Mouse (Mus musculus) cortical plate, adult 2 months (tissue): Measurements from ENCODE around the gene Dnmt3a. TPM values are rescaled to one million over a fixed set of nuclear protein-coding genes. Genes with fewer than 3 reads are reported as not detected.

Source experiments
- H3K27ac ChIP-seq: fragments of 200-500 bp; 2 replicates; pipeline ENCODE4 v1.5.1; 2012; ENCODE audit warnings: low read length, control low read depth, inconsistent platforms; ENCODE audit not compliant: insufficient read depth
- H3K4me1 ChIP-seq: fragments of 200-500 bp; 2 replicates; pipeline ENCODE4 v1.6.1; 2011; ENCODE audit warnings: low read length; ENCODE audit not compliant: control insufficient read depth, insufficient read depth
- H3K4me3 ChIP-seq: fragments of 200-500 bp; 2 replicates; pipeline ENCODE4 v1.5.1; 2011; ENCODE audit warnings: mild to moderate bottlenecking, low read length, control low read depth; ENCODE audit not compliant: insufficient read depth
- CTCF ChIP-seq: fragments of 200-500 bp; IDR thresholded peaks from 2 replicates; pipeline ENCODE4 v1.5.1; 2011; ENCODE audit warnings: mild to moderate bottlenecking, control low read depth, low read length; ENCODE audit not compliant: insufficient read depth; ENCODE audit errors: extremely low read depth
- POLR2A ChIP-seq: fragments of 200-500 bp; IDR thresholded peaks from 2 replicates; pipeline ENCODE4 v1.6.1; 2011; ENCODE audit warnings: mild to moderate bottlenecking, low read length, control low read depth; ENCODE audit not compliant: insufficient read depth; ENCODE audit errors: extremely low read depth
- polyA plus RNA-seq: library from polyadenylated mRNA; depleted of rRNA; stranded (reverse); fragments of >200 nt; gene quantifications from 2 replicates; pipeline ENCODE4 v1.2.3, GENCODE M21; 2012

Gene Dnmt3a
- polyA plus RNA-seq, 1 experiment = 38.3 TPM

DNA sequence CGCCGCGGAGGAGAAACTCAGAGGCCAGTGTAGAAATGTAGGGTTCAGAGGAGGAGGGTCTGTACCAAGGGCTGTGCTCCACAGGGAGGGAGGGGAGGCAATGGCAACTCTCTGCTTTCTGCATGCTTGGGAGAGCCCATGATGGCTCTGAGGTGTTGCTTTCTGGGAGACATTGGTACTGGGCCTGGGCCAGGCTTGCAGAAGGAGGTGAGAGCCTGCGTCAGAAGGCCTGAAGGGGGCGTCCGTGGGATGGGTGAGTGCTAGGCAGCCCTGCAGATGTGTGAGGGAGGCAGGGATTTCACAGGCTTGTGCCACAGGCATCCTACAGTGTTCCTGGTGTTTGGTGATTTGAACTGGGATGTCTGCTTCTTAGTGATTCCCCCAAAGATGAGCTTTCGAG, 11.2 kb downstream of the Dnmt3a start:
- H3K27ac ChIP-seq = peak overlapping the region; percentile 6; the same call in 1 of the 2 replicates
- no peak overlapping the region for H3K4me3 ChIP-seq
- no peak for TF ChIP-seq POLR2A
- no peak for TF ChIP-seq CTCF
- peaks cover 23% of the 10 kb centered on the region for H3K4me1 ChIP-seq

DNA sequence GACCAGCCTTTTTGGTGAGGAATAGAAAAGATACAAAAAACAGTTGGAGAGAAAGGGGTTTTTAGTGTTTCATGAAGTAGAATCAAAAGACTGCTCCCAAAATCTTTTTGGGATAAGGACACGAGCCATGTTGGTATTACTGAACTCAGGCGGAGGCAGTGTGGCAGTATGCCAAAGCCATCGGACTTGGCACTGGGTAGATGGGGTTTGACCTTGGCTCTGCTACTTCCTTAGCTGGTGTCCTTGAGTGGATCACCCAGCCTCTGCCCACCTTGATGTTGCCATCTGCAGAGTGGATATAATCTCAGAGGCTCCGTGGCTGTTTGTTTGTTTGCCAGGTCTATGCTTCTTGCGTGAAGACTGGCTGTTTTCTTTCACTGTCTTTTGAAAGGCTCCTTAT, 11.8 kb downstream of the Dnmt3a start:
- TF ChIP-seq POLR2A (no peak), CTCF (no peak)
- H3K27ac ChIP-seq = peak overlapping the region; percentile 38; the same call in 1 of the 2 replicates
- peaks cover 23% of the 10 kb centered on the region for H3K4me1 ChIP-seq
- no peak overlapping the region for H3K4me3 ChIP-seq

DNA sequence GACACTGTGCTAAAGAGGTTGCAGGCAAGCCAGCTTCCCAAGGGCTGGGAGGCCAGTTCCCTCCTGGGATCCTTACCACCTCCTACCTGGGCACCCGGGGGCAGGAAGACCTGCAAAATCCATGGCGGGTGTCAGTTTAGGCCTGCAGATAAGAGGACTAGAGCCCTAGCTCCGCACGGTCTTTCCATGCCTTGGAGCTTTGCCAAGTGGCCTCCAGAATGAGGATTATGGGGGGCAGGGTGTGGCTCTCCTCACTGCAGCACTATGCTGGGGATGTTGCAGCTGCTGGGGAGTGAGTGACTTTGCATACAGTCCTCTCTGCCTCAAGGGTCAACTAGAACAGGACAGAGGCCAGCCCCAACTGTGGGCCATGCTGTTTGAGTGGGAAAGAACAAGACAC, 14.1 kb downstream of the Dnmt3a start:
- Histone ChIP-seq H3K4me3 (no peak overlapping the region), H3K4me1 (peaks cover 32% of the 10 kb centered on the region), H3K27ac (no peak overlapping the region)
- TF ChIP-seq CTCF = no peak
- no peak for TF ChIP-seq POLR2A

DNA sequence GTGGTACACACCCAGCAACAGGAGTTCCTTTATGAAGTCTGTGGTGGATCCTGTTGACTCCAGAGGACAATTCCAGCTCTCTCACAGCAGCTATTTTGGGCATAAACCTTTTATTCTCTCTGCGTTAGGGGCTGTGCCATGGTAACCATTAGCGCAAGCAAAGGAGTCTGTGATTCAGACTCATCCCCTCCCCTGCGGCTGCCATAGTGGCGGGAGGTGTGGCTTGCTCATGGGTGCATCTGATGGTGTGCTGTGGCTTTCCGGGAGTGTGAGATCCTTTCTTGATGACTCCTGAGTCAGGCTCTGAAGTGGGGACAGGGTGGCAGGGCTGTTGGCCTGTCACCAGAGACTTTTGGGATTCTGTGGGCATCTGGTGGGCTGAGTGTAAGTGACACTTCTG, 17.6 kb downstream of the Dnmt3a start:
- Histone ChIP-seq H3K27ac (no peak overlapping the region; the same call in 1 of the 2 replicates), H3K4me1 (peaks cover 17% of the 10 kb centered on the region), H3K4me3 (no peak overlapping the region)
- TF ChIP-seq CTCF = no peak
- no peak for TF ChIP-seq POLR2A

DNA sequence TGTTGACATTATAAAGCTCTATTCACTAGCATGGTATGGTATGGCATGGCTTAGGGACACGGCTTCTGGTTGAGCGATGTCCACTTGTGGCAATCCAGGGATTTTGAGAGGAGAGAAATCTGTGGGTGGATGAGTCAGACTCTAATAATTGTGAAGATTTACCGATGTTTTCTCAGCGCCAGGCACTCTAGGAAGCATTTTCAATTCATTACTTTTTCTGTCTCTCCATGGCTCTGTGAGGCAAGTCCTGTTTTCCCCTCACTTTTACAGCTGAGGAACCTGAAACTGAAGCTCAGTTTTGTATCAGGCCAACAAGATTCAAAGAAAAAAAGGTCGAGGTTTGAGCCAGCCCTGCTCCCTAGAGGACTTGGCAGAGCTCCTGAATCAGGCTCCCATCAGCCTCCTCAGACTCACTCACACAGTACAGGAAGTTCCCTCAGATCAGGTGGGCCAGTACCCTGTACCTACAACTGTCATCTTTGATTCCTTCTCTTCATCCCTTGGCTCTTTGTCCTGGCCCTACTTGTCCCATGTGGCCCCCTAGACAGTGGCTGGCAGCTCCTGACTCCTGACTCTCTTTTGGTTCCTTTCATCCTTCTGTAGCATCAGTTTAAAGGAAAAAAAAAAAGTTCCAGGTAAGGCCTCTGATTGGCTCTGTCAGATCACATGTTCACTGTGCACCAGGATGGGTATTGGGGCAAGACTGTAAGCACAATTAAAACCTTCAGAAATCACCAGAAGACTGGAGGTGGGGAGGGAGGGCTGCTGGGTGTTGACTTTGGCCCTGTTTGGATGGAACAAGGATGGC, 19.3 kb downstream of the Dnmt3a start:
- TF ChIP-seq POLR2A = no peak
- no peak for TF ChIP-seq CTCF
- Histone ChIP-seq H3K27ac (no peak overlapping the region), H3K4me3 (no peak overlapping the region), H3K4me1 (peaks cover 15% of the 10 kb centered on the region)

DNA sequence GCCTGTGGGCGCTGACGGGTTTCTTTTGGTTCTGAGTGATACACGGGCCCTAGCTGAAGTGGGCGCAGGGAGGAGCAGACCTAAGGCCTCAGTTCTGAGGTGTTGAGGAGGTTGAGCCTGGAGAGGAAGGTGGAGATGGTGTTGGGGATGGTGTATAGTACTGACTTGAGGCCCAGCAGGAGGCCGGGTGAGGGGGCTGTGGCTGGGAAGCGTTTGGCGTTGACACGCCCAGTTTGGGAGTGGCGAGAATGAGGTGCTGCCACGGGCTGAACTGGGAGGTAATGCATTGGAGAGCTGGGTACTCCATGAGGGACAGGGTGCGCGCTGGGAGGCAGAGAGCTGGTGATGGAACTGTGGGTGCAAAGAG, 19.9 kb downstream of the Dnmt3a start:
- no peak overlapping the region for H3K27ac ChIP-seq

DNA sequence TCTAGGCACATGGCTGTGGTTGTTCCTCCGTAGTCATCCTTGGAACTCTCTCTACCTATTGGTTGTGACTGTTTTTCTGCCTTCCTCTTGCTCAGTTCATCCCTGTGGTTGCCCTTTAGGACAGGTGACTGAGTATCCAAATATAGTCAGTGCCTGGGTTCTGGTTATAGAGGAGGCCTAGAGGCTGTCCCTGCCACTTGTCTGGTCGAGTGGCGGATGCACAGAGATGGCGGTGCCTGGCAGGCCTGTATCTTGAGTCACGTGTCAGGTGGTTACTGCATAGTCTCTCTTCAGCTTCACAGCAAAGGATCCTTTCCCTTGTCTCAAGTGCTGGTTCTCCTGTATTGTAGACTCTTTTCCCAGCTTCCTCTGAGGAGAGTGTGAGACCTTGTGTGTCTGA, 22.0 kb downstream of the Dnmt3a start:
- TF ChIP-seq POLR2A (no peak), CTCF (no peak)
- no peak overlapping the region for H3K27ac ChIP-seq
- peaks cover 24% of the 10 kb centered on the region for H3K4me1 ChIP-seq
- no peak overlapping the region for H3K4me3 ChIP-seq

More for the DNA sequence above, 19.9 kb downstream of the Dnmt3a start:
- Histone ChIP-seq H3K4me3 (no peak overlapping the region), H3K4me1 (peaks cover 15% of the 10 kb centered on the region)
- TF ChIP-seq POLR2A = no peak
- no peak for TF ChIP-seq CTCF

DNA sequence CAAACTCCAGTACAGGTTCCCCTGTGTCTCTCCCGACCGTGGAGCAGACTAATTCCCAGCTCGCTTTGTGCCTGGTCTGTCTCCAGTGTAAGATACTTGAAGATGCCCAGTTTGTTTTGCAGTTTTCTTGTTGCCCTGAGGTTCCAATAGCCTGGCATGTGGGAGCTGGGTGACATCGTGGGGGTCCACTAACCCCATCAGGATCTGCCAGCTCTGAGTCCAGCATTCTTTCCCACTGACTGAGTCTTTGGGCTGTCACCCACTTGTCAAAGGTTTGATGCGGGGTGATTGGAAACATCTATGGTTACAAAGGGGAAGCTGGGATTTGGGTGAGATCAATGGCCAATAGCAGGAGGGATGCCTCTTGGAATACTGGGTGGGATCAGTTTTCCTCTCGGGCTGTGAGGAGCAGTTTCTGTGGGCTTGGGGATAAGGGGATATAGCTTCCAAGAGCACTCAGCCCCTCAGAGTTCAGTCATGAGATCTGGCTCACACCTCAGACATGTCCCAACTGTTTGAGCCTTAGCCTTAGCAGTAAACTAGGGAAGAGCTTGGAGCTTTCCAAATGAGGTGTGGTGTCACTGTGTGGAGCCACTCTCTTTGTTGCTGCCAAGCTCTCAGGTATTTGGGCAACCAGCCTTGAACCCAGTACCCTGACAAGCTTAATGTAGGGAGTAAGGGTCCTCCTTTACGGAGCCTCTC, 27.4 kb downstream of the Dnmt3a start:
- 0 out of 2 replicates have a peak overlapping the region, but pooled peaks have one; percentile 34 for H3K27ac ChIP-seq
- peaks cover 26% of the 10 kb centered on the region for H3K4me1 ChIP-seq
- TF ChIP-seq POLR2A = no peak
- TF ChIP-seq CTCF = no peak
- no peak overlapping the region for H3K4me3 ChIP-seq

DNA sequence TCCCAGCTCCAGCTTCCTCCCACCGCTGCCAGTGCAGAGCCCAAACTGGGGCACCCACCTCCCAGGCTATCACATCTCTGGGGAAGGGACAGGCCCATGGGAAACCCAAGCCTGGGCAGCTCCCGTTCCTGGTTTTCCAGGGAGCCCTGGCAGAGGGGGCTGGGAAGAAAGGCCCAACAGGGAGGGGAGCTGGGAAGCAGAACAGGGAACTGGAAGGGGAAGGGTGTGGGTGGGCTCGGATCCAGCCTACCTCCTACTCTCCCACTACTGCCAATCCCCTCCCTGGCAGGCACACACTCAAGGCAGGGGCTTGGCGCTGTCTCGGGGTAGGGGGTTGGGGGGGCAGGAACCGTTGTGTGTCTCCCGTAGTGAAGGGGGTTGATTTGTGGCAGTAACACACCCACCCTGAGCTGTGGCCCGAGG, 28.1 kb downstream of the Dnmt3a start:
- TF ChIP-seq CTCF = no peak
- no peak for TF ChIP-seq POLR2A
- H3K4me3 ChIP-seq = no peak overlapping the region

More for the DNA sequence above, 28.1 kb downstream of the Dnmt3a start:
- Histone ChIP-seq H3K27ac (0 out of 2 replicates have a peak overlapping the region, but pooled peaks have one; percentile 34), H3K4me1 (peaks cover 26% of the 10 kb centered on the region)
